Mouse (Mus musculus): ENCODE results near the gene Ank3.

GRCm38 (mm10) chr10:69744871-69745270 is 346.3 kb downstream of the Ank3 start:
- TF ChIP-seq CTCF (IDR thresholded peaks at IDR 0.05; ENCODE audit: control insufficient read depth, insufficient read depth, low read length) (no peak), POLR2A (IDR thresholded peaks at IDR 0.05; ENCODE audit: borderline replicate concordance, control insufficient read depth, low read depth, low read length) (no peak)
